Mouse (Mus musculus): ENCODE data around the gene Cdk14.

Gene Cdk14

GRCm38 (mm10) chr5:5314270-5314669 lies 105.8 kb downstream of the Cdk14 start:
- no peak for DNase-seq (ENCODE audit: low spot score)

GRCm38 (mm10) chr5:5313195-5313760 lies 106.8 kb downstream of the Cdk14 start:
- DNase-seq (ENCODE audit: low spot score): no peak

GRCm38 (mm10) chr5:5305286-5305685 lies 114.8 kb downstream of the Cdk14 start:
- DNase-seq (ENCODE audit: low spot score): no peak

- DNase-seq (ENCODE audit: low spot score): no peak
These were observed 116.9 kb downstream of the Cdk14 start for GRCm38 (mm10) chr5:5303102-5303670.

- DNase-seq (ENCODE audit: low spot score): no peak
These were observed 118.5 kb downstream of the Cdk14 start for GRCm38 (mm10) chr5:5301571-5302079.

GRCm38 (mm10) chr5:5300998-5301397 lies 119.1 kb downstream of the Cdk14 start:
- no peak for DNase-seq (ENCODE audit: low spot score)

GRCm38 (mm10) chr5:5300290-5300689 lies 119.8 kb downstream of the Cdk14 start:
- no peak for DNase-seq (ENCODE audit: low spot score)

- no peak for DNase-seq (ENCODE audit: low spot score)
These were observed 122.9 kb downstream of the Cdk14 start for GRCm38 (mm10) chr5:5297222-5297621.

GRCm38 (mm10) chr5:5296773-5297172 lies 123.3 kb downstream of the Cdk14 start:
- DNase-seq (ENCODE audit: low spot score): no peak

- no peak for DNase-seq (ENCODE audit: low spot score)
These were observed 127.1 kb downstream of the Cdk14 start for GRCm38 (mm10) chr5:5292830-5293542.

- no peak for DNase-seq (ENCODE audit: low spot score)
These were observed 128.7 kb downstream of the Cdk14 start for GRCm38 (mm10) chr5:5291321-5291991.

GRCm38 (mm10) chr5:5290714-5291113 lies 129.4 kb downstream of the Cdk14 start:
- DNase-seq (ENCODE audit: low spot score): no peak

- no peak for DNase-seq (ENCODE audit: low spot score)
These were observed 134.2 kb downstream of the Cdk14 start for GRCm38 (mm10) chr5:5285876-5286275.

- no peak for DNase-seq (ENCODE audit: low spot score)
These were observed 135.6 kb downstream of the Cdk14 start for GRCm38 (mm10) chr5:5284531-5284930.

GRCm38 (mm10) chr5:5283756-5284430 lies 136.2 kb downstream of the Cdk14 start:
- no peak for DNase-seq (ENCODE audit: low spot score)

- no peak for DNase-seq (ENCODE audit: low spot score)
These were observed 137.7 kb downstream of the Cdk14 start for GRCm38 (mm10) chr5:5282425-5282824.

GRCm38 (mm10) chr5:5275321-5275720 lies 144.8 kb downstream of the Cdk14 start:
- DNase-seq (ENCODE audit: low spot score): no peak

GRCm38 (mm10) chr5:5274318-5274717 lies 145.8 kb downstream of the Cdk14 start:
- no peak for DNase-seq (ENCODE audit: low spot score)

GRCm38 (mm10) chr5:5266787-5267126 lies 153.4 kb downstream of the Cdk14 start:
- no peak for DNase-seq (ENCODE audit: low spot score)

GRCm38 (mm10) chr5:5265861-5266786 lies 154.0 kb downstream of the Cdk14 start:
- DNase-seq (ENCODE audit: low spot score): peak; percentile 18

- no peak for DNase-seq (ENCODE audit: low spot score)
These were observed 154.7 kb downstream of the Cdk14 start for GRCm38 (mm10) chr5:5265401-5265841.
